Mouse (Mus musculus): ENCODE measurements around the gene Anks1b. TPM values are rescaled to one million over a fixed set of nuclear protein-coding genes. Genes with fewer than 3 reads are reported as not detected.

The Anks1b gene
- polyA plus RNA-seq, 1 experiment from 2014 or later: 0.71 TPM

GRCm38 (mm10) chr10:90873204-90873603, 999.9 kb downstream of the Anks1b start:
- Histone ChIP-seq H3K4me2 (ENCODE audit: low read depth, low read length) (no peak overlapping the region), H3K27ac (ENCODE audit: low read length) (no peak overlapping the region), H3K9me3 (ENCODE audit: control insufficient read depth, low read length) (no peaks in the 10 kb centered on the region), H3K4me3 (ENCODE audit: low read length) (no peak overlapping the region), H3K36me3 (ENCODE audit: control insufficient read depth, insufficient read depth, low read length) (no peaks in the 10 kb centered on the region), H3K9ac (ENCODE audit: low read depth, low read length) (no peak overlapping the region), H3K27me3 (replicated peaks; ENCODE audit: control insufficient read depth, insufficient read depth, low read length) (no peaks in the 10 kb centered on the region), H3K4me1 (ENCODE audit: control insufficient read depth, insufficient read depth, low read length) (no peaks in the 10 kb centered on the region)
- no peak for ATAC-seq
- WGBS: 88% methylated on average over 5 of the region's 5 CpGs

- Histone ChIP-seq H3K4me3 (ENCODE audit: low read length) (no peak overlapping the region), H3K4me1 (ENCODE audit: control insufficient read depth, insufficient read depth, low read length) (no peaks in the 10 kb centered on the region), H3K9me3 (ENCODE audit: control insufficient read depth, low read length) (no peaks in the 10 kb centered on the region), H3K27ac (ENCODE audit: low read length) (no peak overlapping the region), H3K4me2 (ENCODE audit: low read depth, low read length) (no peak overlapping the region), H3K36me3 (ENCODE audit: control insufficient read depth, insufficient read depth, low read length) (no peaks in the 10 kb centered on the region), H3K9ac (ENCODE audit: low read depth, low read length) (no peak overlapping the region), H3K27me3 (replicated peaks; ENCODE audit: control insufficient read depth, insufficient read depth, low read length) (no peaks in the 10 kb centered on the region)
- ATAC-seq: no peak
- WGBS: 75% methylated on average over 3 of the region's 3 CpGs
Observed at GRCm38 (mm10) chr10:90874166-90874565, 1000.9 kb downstream of the Anks1b start.

GRCm38 (mm10) chr10:90880854-90881560, 1007.7 kb downstream of the Anks1b start:
- H3K4me2 ChIP-seq (ENCODE audit: low read depth, low read length): no peak overlapping the region
- WGBS: 30% methylated on average over 8 of the region's 8 CpGs

GRCm38 (mm10) chr10:90889566-90889965, 1016.3 kb downstream of the Anks1b start:
- no peaks in the 10 kb centered on the region for H3K4me1 ChIP-seq (ENCODE audit: control insufficient read depth, insufficient read depth, low read length)
- H3K4me2 ChIP-seq (ENCODE audit: low read depth, low read length): no peak overlapping the region
- H3K27ac ChIP-seq (ENCODE audit: low read length): no peak overlapping the region
- H3K27me3 ChIP-seq (replicated peaks; ENCODE audit: control insufficient read depth, insufficient read depth, low read length): no peaks in the 10 kb centered on the region
- ATAC-seq: no peak
- H3K9ac ChIP-seq (ENCODE audit: low read depth, low read length): no peak overlapping the region
- WGBS: 76% methylated on average over 5 of the region's 5 CpGs
- no peaks in the 10 kb centered on the region for H3K9me3 ChIP-seq (ENCODE audit: control insufficient read depth, low read length)
- H3K4me3 ChIP-seq (ENCODE audit: low read length): no peak overlapping the region
- H3K36me3 ChIP-seq (ENCODE audit: control insufficient read depth, insufficient read depth, low read length): no peaks in the 10 kb centered on the region

More at GRCm38 (mm10) chr10:90880854-90881560, 1007.7 kb downstream of the Anks1b start:
- Histone ChIP-seq H3K9me3 (ENCODE audit: control insufficient read depth, low read length) (no peaks in the 10 kb centered on the region), H3K4me1 (ENCODE audit: control insufficient read depth, insufficient read depth, low read length) (no peaks in the 10 kb centered on the region), H3K9ac (ENCODE audit: low read depth, low read length) (no peak overlapping the region), H3K27me3 (replicated peaks; ENCODE audit: control insufficient read depth, insufficient read depth, low read length) (no peaks in the 10 kb centered on the region), H3K27ac (ENCODE audit: low read length) (no peak overlapping the region), H3K4me3 (ENCODE audit: low read length) (no peak overlapping the region), H3K36me3 (ENCODE audit: control insufficient read depth, insufficient read depth, low read length) (no peaks in the 10 kb centered on the region)
- no peak for ATAC-seq

- Histone ChIP-seq H3K4me1 (ENCODE audit: control insufficient read depth, insufficient read depth, low read length) (no peaks in the 10 kb centered on the region), H3K36me3 (ENCODE audit: control insufficient read depth, insufficient read depth, low read length) (no peaks in the 10 kb centered on the region), H3K27ac (ENCODE audit: low read length) (no peak overlapping the region), H3K9ac (ENCODE audit: low read depth, low read length) (no peak overlapping the region), H3K4me2 (ENCODE audit: low read depth, low read length) (no peak overlapping the region), H3K9me3 (ENCODE audit: control insufficient read depth, low read length) (no peaks in the 10 kb centered on the region), H3K4me3 (ENCODE audit: low read length) (no peak overlapping the region), H3K27me3 (replicated peaks; ENCODE audit: control insufficient read depth, insufficient read depth, low read length) (no peaks in the 10 kb centered on the region)
- no peak for ATAC-seq
- WGBS: 82% methylated on average over 11 of the region's 11 CpGs
Observed at GRCm38 (mm10) chr10:90892728-90893127, 1019.4 kb downstream of the Anks1b start.

GRCm38 (mm10) chr10:90897894-90898293, 1024.6 kb downstream of the Anks1b start:
- Histone ChIP-seq H3K4me2 (ENCODE audit: low read depth, low read length) (no peak overlapping the region), H3K9me3 (ENCODE audit: control insufficient read depth, low read length) (no peaks in the 10 kb centered on the region), H3K4me1 (ENCODE audit: control insufficient read depth, insufficient read depth, low read length) (no peaks in the 10 kb centered on the region), H3K9ac (ENCODE audit: low read depth, low read length) (no peak overlapping the region), H3K4me3 (ENCODE audit: low read length) (no peak overlapping the region), H3K36me3 (ENCODE audit: control insufficient read depth, insufficient read depth, low read length) (no peaks in the 10 kb centered on the region), H3K27ac (ENCODE audit: low read length) (no peak overlapping the region), H3K27me3 (replicated peaks; ENCODE audit: control insufficient read depth, insufficient read depth, low read length) (no peaks in the 10 kb centered on the region)
- WGBS: 67% methylated on average over 3 of the region's 3 CpGs
- no peak for ATAC-seq

GRCm38 (mm10) chr10:90904185-90904584, 1030.9 kb downstream of the Anks1b start:
- Histone ChIP-seq H3K4me3 (ENCODE audit: low read length) (no peak overlapping the region), H3K4me2 (ENCODE audit: low read depth, low read length) (no peak overlapping the region), H3K27me3 (replicated peaks; ENCODE audit: control insufficient read depth, insufficient read depth, low read length) (no peaks in the 10 kb centered on the region), H3K9ac (ENCODE audit: low read depth, low read length) (no peak overlapping the region), H3K36me3 (ENCODE audit: control insufficient read depth, insufficient read depth, low read length) (no peaks in the 10 kb centered on the region), H3K9me3 (ENCODE audit: control insufficient read depth, low read length) (no peaks in the 10 kb centered on the region), H3K4me1 (ENCODE audit: control insufficient read depth, insufficient read depth, low read length) (no peaks in the 10 kb centered on the region), H3K27ac (ENCODE audit: low read length) (no peak overlapping the region)
- ATAC-seq: no peak

- Histone ChIP-seq H3K9me3 (ENCODE audit: control insufficient read depth, low read length) (no peaks in the 10 kb centered on the region), H3K4me1 (ENCODE audit: control insufficient read depth, insufficient read depth, low read length) (no peaks in the 10 kb centered on the region), H3K27ac (ENCODE audit: low read length) (no peak overlapping the region), H3K27me3 (replicated peaks; ENCODE audit: control insufficient read depth, insufficient read depth, low read length) (no peaks in the 10 kb centered on the region), H3K9ac (ENCODE audit: low read depth, low read length) (no peak overlapping the region), H3K36me3 (ENCODE audit: control insufficient read depth, insufficient read depth, low read length) (no peaks in the 10 kb centered on the region), H3K4me3 (ENCODE audit: low read length) (no peak overlapping the region), H3K4me2 (ENCODE audit: low read depth, low read length) (no peak overlapping the region)
- no peak for ATAC-seq
- 69% methylated on average over 8 of the region's 8 CpGs for WGBS
Observed at GRCm38 (mm10) chr10:90907381-90907780, 1034.1 kb downstream of the Anks1b start.

GRCm38 (mm10) chr10:90923476-90923875, 1050.2 kb downstream of the Anks1b start:
- Histone ChIP-seq H3K9ac (ENCODE audit: low read depth, low read length) (no peak overlapping the region), H3K9me3 (ENCODE audit: control insufficient read depth, low read length) (no peaks in the 10 kb centered on the region), H3K36me3 (ENCODE audit: control insufficient read depth, insufficient read depth, low read length) (no peaks in the 10 kb centered on the region), H3K27ac (ENCODE audit: low read length) (no peak overlapping the region), H3K4me1 (ENCODE audit: control insufficient read depth, insufficient read depth, low read length) (no peaks in the 10 kb centered on the region), H3K4me2 (ENCODE audit: low read depth, low read length) (no peak overlapping the region), H3K27me3 (replicated peaks; ENCODE audit: control insufficient read depth, insufficient read depth, low read length) (no peaks in the 10 kb centered on the region), H3K4me3 (ENCODE audit: low read length) (no peak overlapping the region)
- no peak for ATAC-seq
- 87% methylated on average over 7 of the region's 7 CpGs for WGBS

- Histone ChIP-seq H3K27me3 (replicated peaks; ENCODE audit: control insufficient read depth, insufficient read depth, low read length) (no peaks in the 10 kb centered on the region), H3K27ac (ENCODE audit: low read length) (no peak overlapping the region), H3K4me2 (ENCODE audit: low read depth, low read length) (no peak overlapping the region), H3K9ac (ENCODE audit: low read depth, low read length) (no peak overlapping the region), H3K36me3 (ENCODE audit: control insufficient read depth, insufficient read depth, low read length) (no peaks in the 10 kb centered on the region), H3K9me3 (ENCODE audit: control insufficient read depth, low read length) (no peaks in the 10 kb centered on the region), H3K4me3 (ENCODE audit: low read length) (no peak overlapping the region), H3K4me1 (ENCODE audit: control insufficient read depth, insufficient read depth, low read length) (no peaks in the 10 kb centered on the region)
- no peak for ATAC-seq
- WGBS: 75% methylated on average over 5 of the region's 5 CpGs
Observed at GRCm38 (mm10) chr10:90933088-90933487, 1059.8 kb downstream of the Anks1b start.
